Mouse (Mus musculus): ENCODE measurements around the gene Msi1.

- TF ChIP-seq CTCF (conservative IDR thresholded peaks at IDR 0.05; ENCODE audit: low read length) (no peak), NANOG (IDR thresholded peaks at IDR 0.05; ENCODE audit: borderline replicate concordance, low read length) (no peak), POU5F1 (IDR thresholded peaks at IDR 0.05; ENCODE audit: borderline replicate concordance, low read length) (no peak)
Observed at GRCm38 (mm10) chr5:115492711-115493335, 63.4 kb downstream of the Msi1 start.

Data from E14TG2a.4 (cell line).